Mouse (Mus musculus): ENCODE results near the gene Smarca4. TPM values are rescaled to one million over a fixed set of nuclear protein-coding genes. Genes with fewer than 3 reads are reported as not detected.

Smarca4 gene
- total and polyA plus RNA-seq, 2 experiments = 13.1 to 15.2 TPM

- WGBS = 87% methylated on average over 5 of the region's 5 CpGs
- DNase-seq (ENCODE audit: extremely low read depth, low read depth, low spot score) = no peak
- no peak for TF ChIP-seq POLR2A (IDR thresholded peaks at IDR 0.05; ENCODE audit: extremely low read depth, insufficient read depth, low read length)
- no peak for TF ChIP-seq CTCF (IDR thresholded peaks at IDR 0.05; ENCODE audit: low read depth, low read length)
- H3K27ac ChIP-seq (replicated peaks; ENCODE audit: insufficient read depth, low read depth, low read length) = no peak overlapping the region
- H3K27me3 ChIP-seq (ENCODE audit: control insufficient read depth, insufficient read depth, low read length) = no peaks in the 10 kb centered on the region
- no peaks in the 10 kb centered on the region for H3K36me3 ChIP-seq (ENCODE audit: control insufficient read depth, insufficient read depth, low read length)
- H3K9ac ChIP-seq (ENCODE audit: low read depth, low read length) = no peak overlapping the region
- no peak overlapping the region for H3K4me3 ChIP-seq (ENCODE audit: insufficient read depth, low read depth, low read length)
- no peaks in the 10 kb centered on the region for H3K4me1 ChIP-seq (ENCODE audit: control insufficient read depth, insufficient read depth, low read length)
- H3K79me2 ChIP-seq (ENCODE audit: control insufficient read depth, insufficient read depth, low read length) = no peaks in the 10 kb centered on the region
These were observed 10.1 kb upstream of the Smarca4 start for GRCm38 (mm10) chr9:21605865-21606264.

- no peak overlapping the region for H3K4me3 ChIP-seq (ENCODE audit: insufficient read depth, low read depth, low read length)
- H3K4me1 ChIP-seq (ENCODE audit: control insufficient read depth, insufficient read depth, low read length) = no peaks in the 10 kb centered on the region
- no peaks in the 10 kb centered on the region for H3K27me3 ChIP-seq (ENCODE audit: control insufficient read depth, insufficient read depth, low read length)
- TF ChIP-seq POLR2A (IDR thresholded peaks at IDR 0.05; ENCODE audit: extremely low read depth, insufficient read depth, low read length) = no peak
- TF ChIP-seq CTCF (IDR thresholded peaks at IDR 0.05; ENCODE audit: low read depth, low read length) = no peak
- no peak overlapping the region for H3K27ac ChIP-seq (replicated peaks; ENCODE audit: insufficient read depth, low read depth, low read length)
- H3K36me3 ChIP-seq (ENCODE audit: control insufficient read depth, insufficient read depth, low read length) = no peaks in the 10 kb centered on the region
- no peaks in the 10 kb centered on the region for H3K79me2 ChIP-seq (ENCODE audit: control insufficient read depth, insufficient read depth, low read length)
- no peak overlapping the region for H3K9ac ChIP-seq (ENCODE audit: low read depth, low read length)
- DNase-seq (ENCODE audit: extremely low read depth, low read depth, low spot score) = no peak
- WGBS = 85% methylated on average over 1 of the region's 1 CpGs
These were observed 9.3 kb upstream of the Smarca4 start for GRCm38 (mm10) chr9:21606648-21607047.

- Histone ChIP-seq H3K9ac (ENCODE audit: low read depth, low read length) (no peak overlapping the region), H3K27ac (replicated peaks; ENCODE audit: insufficient read depth, low read depth, low read length) (no peak overlapping the region), H3K4me3 (ENCODE audit: insufficient read depth, low read depth, low read length) (no peak overlapping the region), H3K36me3 (ENCODE audit: control insufficient read depth, insufficient read depth, low read length) (no peaks in the 10 kb centered on the region), H3K4me1 (ENCODE audit: control insufficient read depth, insufficient read depth, low read length) (no peaks in the 10 kb centered on the region), H3K27me3 (ENCODE audit: control insufficient read depth, insufficient read depth, low read length) (no peaks in the 10 kb centered on the region), H3K79me2 (ENCODE audit: control insufficient read depth, insufficient read depth, low read length) (no peaks in the 10 kb centered on the region)
- no peak for TF ChIP-seq CTCF (IDR thresholded peaks at IDR 0.05; ENCODE audit: low read depth, low read length)
- TF ChIP-seq POLR2A (IDR thresholded peaks at IDR 0.05; ENCODE audit: extremely low read depth, insufficient read depth, low read length) = no peak
- no peak for DNase-seq (ENCODE audit: extremely low read depth, low read depth, low spot score)
- WGBS = 91% methylated on average over 1 of the region's 1 CpGs
These were observed 6.1 kb upstream of the Smarca4 start for GRCm38 (mm10) chr9:21609861-21610260.

- DNase-seq (ENCODE audit: extremely low read depth, low read depth, low spot score) = no peak
- Histone ChIP-seq H3K4me3 (ENCODE audit: insufficient read depth, low read depth, low read length) (peak overlapping the region; percentile 66), H3K36me3 (ENCODE audit: control insufficient read depth, insufficient read depth, low read length) (no peaks in the 10 kb centered on the region), H3K27ac (replicated peaks; ENCODE audit: insufficient read depth, low read depth, low read length) (peak overlapping the region; percentile 80), H3K4me1 (ENCODE audit: control insufficient read depth, insufficient read depth, low read length) (peaks cover 4% of the 10 kb centered on the region), H3K79me2 (ENCODE audit: control insufficient read depth, insufficient read depth, low read length) (peaks cover 18% of the 10 kb centered on the region; the same call in 1 of the 2 replicates), H3K9ac (ENCODE audit: low read depth, low read length) (peak overlapping the region; percentile 74), H3K27me3 (ENCODE audit: control insufficient read depth, insufficient read depth, low read length) (no peaks in the 10 kb centered on the region)
- WGBS = 68% methylated on average over 15 of the region's 15 CpGs
- TF ChIP-seq CTCF (IDR thresholded peaks at IDR 0.05; ENCODE audit: low read depth, low read length) (no peak), POLR2A (IDR thresholded peaks at IDR 0.05; ENCODE audit: extremely low read depth, insufficient read depth, low read length) (no peak)
These were observed 929 bp upstream of the Smarca4 start for GRCm38 (mm10) chr9:21614864-21615616.

GRCm38 (mm10) chr9:21616232-21616781 lies 338 bp downstream of the Smarca4 start:
- WGBS = under 1% methylated on average over 56 of the region's 57 CpGs
- peak overlapping the region; percentile 88 for H3K9ac ChIP-seq (ENCODE audit: low read depth, low read length)
- peaks cover 26% of the 10 kb centered on the region; the same call in 1 of the 2 replicates for H3K79me2 ChIP-seq (ENCODE audit: control insufficient read depth, insufficient read depth, low read length)
- H3K4me1 ChIP-seq (ENCODE audit: control insufficient read depth, insufficient read depth, low read length) = peaks cover 4% of the 10 kb centered on the region
- DNase-seq (ENCODE audit: extremely low read depth, low read depth, low spot score) = peak; percentile 56
- no peaks in the 10 kb centered on the region for H3K36me3 ChIP-seq (ENCODE audit: control insufficient read depth, insufficient read depth, low read length)
- no peak for TF ChIP-seq CTCF (IDR thresholded peaks at IDR 0.05; ENCODE audit: low read depth, low read length)
- no peak for TF ChIP-seq POLR2A (IDR thresholded peaks at IDR 0.05; ENCODE audit: extremely low read depth, insufficient read depth, low read length)
- peak overlapping the region; percentile 90 for H3K4me3 ChIP-seq (ENCODE audit: insufficient read depth, low read depth, low read length)
- H3K27ac ChIP-seq (replicated peaks; ENCODE audit: insufficient read depth, low read depth, low read length) = peak overlapping the region; percentile 86
- H3K27me3 ChIP-seq (ENCODE audit: control insufficient read depth, insufficient read depth, low read length) = no peaks in the 10 kb centered on the region

- Histone ChIP-seq H3K27me3 (ENCODE audit: control insufficient read depth, insufficient read depth, low read length) (no peaks in the 10 kb centered on the region), H3K4me1 (ENCODE audit: control insufficient read depth, insufficient read depth, low read length) (peaks cover 4% of the 10 kb centered on the region), H3K36me3 (ENCODE audit: control insufficient read depth, insufficient read depth, low read length) (no peaks in the 10 kb centered on the region), H3K9ac (ENCODE audit: low read depth, low read length) (peak overlapping the region; percentile 49), H3K4me3 (ENCODE audit: insufficient read depth, low read depth, low read length) (peak overlapping the region; percentile 90), H3K27ac (replicated peaks; ENCODE audit: insufficient read depth, low read depth, low read length) (peak overlapping the region; percentile 13; the same call in 1 of the 2 replicates), H3K79me2 (ENCODE audit: control insufficient read depth, insufficient read depth, low read length) (peaks cover 28% of the 10 kb centered on the region; the same call in 1 of the 2 replicates)
- peak; percentile 35 for DNase-seq (ENCODE audit: extremely low read depth, low read depth, low spot score)
- TF ChIP-seq POLR2A (IDR thresholded peaks at IDR 0.05; ENCODE audit: extremely low read depth, insufficient read depth, low read length) = no peak
- TF ChIP-seq CTCF (IDR thresholded peaks at IDR 0.05; ENCODE audit: low read depth, low read length) = no peak
- WGBS = 3% methylated on average over 10 of the region's 10 CpGs
These were observed 1.1 kb downstream of the Smarca4 start for GRCm38 (mm10) chr9:21617066-21617465.

All from liver, adult 2 months (tissue).